Mouse (Mus musculus) kidney, postnatal 4 days (tissue): ENCODE results near the gene Fgf15.
"Not testable (repeated sequence)": the region's sequence is repeated elsewhere in the genome, so short reads cannot be mapped to it uniquely, and the experiment has no call there.

Source experiments
- DNase-seq, 2 experiments: peaks; one replicate each; pipeline ENCODE4 v3.0.0; 2021; ENCODE audit warnings: mixed read lengths in 2 of 2

The Fgf15 gene

DNA sequence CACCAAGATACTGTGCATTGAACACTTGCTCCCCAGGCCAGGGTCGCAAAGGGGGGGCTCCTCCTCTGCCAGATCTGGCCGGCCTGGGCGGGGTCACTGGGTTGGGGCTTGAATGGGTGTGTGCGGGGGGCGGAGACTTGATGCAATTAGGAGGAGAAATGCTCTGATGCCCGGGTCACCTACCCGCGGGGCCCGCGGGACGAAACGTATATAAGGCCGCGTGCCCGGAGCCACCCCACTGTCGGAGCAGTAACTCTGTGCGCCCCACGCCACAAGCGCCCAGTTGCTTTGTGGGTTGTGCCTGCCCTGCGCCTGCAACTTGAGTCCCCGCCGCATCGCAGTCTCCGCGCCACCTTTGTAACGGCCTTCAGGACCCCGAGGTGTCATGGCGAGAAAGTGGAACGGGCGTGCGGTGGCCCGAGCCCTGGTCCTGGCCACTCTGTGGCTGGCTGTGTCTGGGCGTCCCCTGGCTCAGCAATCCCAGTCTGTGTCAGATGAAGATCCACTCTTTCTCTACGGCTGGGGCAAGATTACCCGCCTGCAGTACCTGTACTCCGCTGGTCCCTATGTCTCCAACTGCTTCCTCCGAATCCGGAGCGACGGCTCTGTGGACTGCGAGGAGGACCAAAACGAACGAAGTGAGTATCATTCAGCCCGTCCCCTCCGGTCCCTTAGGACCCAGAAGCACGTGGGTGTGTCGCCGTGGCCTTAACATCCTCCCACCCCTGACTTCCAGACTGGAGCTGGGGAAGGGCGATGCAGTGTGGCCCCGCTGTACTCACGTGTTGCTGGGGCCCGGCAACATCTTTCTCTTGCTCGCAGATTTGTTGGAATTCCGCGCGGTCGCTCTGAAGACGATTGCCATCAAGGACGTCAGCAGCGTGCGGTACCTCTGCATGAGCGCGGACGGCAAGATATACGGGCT, at the start of gene Fgf15:
Gene Fgf15, plus strand, starts transcription at position 238 of the 925 bp plus-strand sequence.
- DNase-seq = peak; percentile 24 to 45

DNA sequence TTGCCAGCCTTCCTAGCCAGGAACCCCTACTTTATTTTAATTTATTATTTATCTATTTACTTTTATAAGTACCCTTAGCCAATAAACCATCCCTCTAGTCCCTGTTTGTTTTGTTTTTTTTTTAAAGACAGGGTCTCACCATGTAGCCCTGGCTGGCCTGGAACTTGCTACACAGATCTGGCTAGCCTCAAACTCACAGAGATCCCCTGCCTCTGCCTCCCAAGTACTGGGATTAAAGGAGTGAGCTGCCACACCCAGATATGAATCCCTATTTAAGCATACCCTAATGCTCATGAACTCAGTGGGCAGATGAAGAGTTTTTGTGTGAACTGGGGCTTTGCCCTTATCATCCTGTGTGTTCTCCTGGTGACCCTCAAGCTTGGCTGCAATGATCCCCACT, 49.3 kb upstream of the Fgf15 start, which contains the start of gene Fgf4:
Gene Fgf4, plus strand, starts transcription at position 301 of the 400 bp plus-strand sequence.
- DNase-seq = no peak

DNA sequence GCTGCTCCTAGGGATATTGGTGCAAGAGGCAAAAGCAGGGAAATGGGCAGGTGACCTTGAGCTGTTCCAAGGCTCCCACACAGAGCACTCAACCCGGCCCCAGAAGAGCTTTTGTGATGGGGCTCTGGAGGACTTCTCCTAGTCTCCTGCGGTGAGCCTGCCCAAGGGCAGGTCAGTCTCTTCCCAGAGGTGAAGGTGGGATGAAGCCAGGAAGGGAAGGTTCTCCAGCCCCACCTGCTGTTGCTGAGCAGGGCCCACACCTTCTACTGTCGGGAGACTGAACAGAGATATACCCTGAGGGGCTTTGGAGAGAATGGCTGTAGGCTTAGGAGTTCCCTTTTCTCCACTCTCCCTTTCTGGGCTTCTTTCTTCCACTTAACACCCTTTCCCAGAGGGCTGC, 45.0 kb upstream of the Fgf15 start:
- DNase-seq = no peak

DNA sequence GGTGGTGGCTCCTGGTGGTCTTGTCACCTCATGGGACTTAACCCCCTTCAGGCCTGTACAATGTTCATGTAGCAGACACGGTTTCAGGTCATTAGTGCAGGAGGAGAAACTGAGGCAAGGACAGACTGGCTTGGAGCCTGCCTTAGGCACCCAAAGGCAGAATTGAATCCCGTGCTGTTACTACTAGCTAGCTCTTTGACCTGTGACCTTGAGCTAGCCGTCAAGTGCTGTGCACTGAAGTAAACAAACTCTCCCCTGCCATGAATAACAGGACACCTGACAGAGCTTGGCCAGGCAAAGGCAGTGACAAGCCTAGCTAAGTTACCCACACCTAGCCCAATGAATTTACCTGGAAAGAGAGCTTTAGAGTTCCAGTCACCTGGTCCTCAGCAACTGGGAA, 41.4 kb upstream of the Fgf15 start:
- DNase-seq = no peak

DNA sequence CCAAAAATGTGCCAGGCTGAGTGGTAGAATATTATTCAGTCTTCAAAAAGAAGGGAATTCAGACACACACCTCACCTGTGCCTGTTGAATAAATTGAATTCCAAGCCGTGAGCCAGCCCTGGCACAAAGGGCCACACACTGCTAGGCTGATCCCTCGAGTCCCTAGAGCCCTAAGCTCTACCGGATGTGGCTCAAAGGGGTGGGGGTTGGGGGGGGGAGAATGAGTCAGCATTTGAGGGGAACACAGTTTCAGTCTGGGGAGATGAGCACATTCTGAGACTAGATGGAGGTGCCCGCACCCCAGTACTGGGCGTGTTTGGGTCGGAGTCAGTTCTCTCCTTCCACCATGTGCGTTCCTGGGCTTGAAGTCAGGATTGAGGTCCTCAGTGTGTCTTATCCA, 39.2 kb upstream of the Fgf15 start:
- no peak for DNase-seq

DNA sequence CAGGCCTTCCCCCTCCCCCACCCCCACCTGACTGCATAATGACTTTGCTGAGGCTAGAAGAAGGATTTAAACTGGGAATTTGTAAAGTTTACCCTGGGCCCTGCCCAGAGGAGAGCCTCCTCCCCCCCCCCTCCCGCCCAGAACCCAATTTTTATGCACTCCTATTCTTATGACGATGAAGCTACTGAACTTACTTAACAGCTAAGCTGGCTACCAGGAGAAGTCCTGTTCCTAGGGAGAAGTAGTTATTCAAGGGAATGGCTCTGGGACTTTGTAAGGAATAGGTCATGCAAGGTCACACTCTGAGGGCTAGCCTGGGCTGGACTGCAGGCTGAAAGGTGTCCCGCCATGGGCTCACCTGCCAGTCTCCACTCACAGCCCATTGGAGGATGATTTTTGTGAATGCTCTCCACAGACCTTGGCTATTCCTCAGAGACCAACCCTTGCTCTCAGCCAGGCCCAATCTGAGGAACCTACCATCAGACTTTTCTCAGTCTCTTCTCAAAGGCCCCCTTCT, 38.4 kb upstream of the Fgf15 start:
- no peak for DNase-seq

DNA sequence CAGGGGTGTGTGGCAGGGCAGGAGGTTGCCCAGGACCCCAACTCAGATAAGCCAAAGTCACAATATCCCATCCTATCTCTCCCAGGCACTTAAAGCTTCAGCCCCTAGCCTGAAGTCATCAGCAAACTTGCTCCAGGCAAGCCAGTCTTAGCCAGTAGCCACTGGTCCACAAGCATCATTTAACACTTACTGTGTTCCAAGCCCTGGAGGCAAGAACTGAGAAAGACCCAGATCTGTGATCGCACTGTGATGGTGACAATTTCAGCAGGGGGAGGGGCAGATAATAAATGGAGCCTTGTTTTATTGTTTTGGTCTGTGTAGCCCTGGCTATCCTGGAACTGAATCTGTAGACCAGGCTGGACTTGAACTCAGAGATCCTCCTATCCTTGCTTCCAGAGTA, 37.6 kb upstream of the Fgf15 start:
- DNase-seq = no peak

DNA sequence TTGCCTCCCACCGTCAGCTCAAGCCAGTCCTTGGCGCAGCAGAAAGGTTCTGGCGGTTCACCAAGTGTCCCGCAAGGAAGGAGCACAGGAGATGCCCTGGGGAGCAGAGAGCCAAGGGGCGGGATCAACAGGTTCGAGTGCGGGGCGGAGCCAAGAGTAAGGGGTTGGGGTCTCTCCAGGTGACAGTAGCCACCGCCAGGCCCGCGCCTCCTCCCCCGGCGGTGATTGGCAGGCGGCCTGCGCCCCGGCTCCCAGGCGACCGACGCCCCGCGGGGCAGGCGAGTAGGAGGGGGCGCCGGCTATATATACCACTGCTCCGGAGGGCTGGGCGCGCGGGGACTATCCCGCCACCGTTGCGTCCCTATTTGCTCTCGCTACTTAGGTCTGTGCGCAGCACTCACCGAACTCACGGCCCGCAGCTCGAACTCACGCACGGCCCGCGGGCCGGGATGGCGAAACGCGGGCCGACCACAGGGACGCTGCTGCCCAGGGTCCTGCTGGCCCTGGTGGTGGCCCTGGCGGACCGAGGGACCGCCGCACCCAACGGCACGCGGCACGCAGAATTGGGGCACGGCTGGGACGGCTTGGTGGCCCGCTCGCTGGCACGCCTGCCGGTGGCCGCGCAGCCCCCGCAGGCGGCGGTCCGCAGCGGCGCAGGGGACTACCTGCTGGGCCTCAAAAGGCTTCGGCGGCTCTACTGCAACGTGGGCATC, 35.1 kb upstream of the Fgf15 start:
- DNase-seq = peak in 1 of 2 experiments; percentile 26

DNA sequence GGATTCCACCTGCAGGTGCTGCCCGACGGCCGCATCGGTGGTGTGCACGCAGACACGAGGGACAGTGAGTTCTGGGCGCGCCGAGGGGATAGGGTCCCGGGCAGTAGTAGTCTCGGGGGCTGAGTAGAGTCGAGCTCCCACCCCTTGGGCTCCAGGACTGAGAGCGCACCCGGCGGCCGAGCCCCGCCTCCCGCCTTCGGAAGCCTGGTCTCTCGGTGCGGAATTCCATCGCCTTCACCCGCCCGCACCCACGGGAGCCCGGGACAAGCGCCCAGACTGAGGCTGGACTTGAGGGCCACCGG, 34.6 kb upstream of the Fgf15 start:
- DNase-seq = peak; percentile 28 to 41

DNA sequence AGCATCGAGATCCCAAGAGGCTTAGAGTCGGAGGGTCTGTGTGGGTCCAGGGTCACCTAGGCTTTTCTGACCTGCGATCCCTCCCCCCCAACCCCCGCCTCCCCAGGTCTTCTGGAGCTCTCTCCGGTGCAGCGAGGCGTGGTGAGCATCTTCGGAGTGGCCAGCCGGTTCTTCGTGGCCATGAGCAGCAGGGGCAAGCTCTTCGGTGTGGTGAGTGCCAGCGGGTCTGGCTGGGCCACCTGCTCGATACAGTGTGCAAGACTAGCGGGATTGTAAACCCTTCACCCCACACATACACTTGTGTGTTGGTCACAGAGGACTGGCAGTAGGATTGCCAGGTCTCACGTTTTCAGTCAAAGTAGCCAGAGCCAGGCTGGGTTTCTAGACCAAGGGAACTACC, 34.2 kb upstream of the Fgf15 start:
- peak in 1 of 2 experiments; percentile 22 for DNase-seq

DNA sequence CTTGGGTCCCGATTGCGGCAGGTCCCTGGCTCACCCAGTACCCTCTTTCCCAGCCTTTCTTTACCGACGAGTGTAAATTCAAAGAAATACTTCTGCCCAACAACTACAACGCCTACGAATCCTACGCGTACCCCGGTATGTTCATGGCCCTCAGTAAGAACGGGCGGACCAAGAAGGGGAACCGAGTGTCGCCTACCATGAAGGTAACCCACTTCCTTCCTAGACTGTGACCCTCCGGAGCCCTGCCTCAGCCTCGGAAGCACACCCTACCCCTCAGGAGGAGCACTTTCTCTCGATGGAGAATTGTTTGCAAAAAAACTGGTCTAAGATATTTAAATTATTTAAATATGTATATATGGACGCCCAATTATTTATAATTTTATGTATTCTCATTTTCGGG, 33.6 kb upstream of the Fgf15 start:
- DNase-seq = no peak

DNA sequence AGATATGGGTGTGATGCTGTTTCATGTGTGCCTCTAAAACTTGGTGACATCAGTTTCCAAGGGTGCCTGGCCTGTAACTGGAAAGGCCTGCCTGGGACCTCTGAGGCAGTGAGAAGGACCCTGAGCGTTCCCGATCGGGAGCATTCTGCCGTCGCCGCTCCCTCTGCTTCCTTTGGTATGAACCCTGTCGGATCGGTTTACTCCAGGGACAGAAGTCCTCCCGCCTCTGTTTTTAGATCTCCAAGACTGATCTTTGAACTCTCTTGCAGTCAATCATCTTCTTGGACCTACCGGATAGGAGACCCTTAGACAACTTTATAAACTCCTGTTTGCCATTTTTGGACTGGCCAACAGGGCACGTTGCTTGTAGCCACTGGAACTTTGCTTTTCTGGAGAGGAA, 33.1 kb upstream of the Fgf15 start:
- peak; percentile 18 to 22 for DNase-seq

DNA sequence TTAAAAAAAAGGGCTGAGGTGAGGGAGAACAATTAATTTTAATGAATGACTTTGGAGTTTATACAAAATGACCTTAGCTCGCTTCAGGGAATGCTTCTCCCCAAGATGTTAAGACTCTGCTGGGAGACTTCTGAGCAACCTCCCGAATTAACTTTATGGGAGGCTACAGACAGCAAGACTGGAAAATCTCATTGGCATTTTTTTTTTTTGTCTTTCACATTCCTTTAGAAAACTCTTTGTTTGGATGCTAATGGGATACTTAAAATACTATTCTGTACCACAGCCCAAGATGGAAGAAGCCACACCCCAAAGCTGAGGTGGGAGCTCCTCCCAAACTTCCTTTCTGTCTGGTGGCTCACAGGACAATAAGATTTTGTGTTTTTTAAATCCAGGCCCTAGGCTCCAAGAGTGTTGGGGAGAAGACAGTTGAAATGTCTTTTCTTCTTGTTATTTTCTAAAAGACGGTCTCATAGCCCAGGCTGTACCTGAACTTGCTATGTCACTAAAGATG, 32.1 kb upstream of the Fgf15 start:
- no peak for DNase-seq

DNA sequence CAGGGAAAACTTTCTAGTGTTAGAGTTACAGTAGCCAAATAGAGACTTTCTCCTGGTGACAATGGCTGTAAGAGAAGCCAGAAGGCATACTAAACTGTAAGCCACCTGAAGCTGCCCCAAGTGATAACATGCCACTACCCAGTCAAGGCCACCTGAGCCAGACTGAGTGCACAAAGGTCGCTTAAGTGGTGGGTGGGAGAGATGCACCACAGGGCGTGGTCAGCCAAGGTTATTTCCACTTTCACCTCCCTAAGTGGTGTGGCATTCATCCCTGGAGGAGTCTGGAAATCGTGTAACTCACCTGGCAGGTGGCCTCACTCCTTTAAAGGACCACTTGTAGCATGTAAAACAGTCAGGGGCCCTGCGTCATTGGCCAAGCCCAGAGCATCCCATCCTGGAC, 29.2 kb upstream of the Fgf15 start:
- no peak for DNase-seq

DNA sequence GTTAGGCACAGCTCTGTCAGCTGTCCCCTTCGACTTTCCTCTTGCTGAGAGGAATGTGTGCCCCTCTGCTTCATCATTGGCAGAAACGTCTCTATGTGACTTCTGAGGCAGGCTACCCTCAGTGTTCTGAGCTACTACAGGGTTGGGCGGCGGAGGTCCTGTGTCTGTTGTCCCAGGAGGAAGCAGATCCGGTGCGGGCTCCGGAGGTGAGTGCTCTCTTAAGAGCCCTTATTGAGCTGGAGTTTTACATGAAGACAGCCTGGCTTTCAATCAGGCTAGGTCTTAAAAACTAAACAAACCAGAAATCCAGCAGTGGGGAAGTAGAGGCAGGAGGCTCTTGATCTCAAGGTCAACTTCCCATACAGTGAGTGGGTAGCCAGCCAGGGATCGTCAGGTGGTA, 28.7 kb upstream of the Fgf15 start:
- DNase-seq = no peak

DNA sequence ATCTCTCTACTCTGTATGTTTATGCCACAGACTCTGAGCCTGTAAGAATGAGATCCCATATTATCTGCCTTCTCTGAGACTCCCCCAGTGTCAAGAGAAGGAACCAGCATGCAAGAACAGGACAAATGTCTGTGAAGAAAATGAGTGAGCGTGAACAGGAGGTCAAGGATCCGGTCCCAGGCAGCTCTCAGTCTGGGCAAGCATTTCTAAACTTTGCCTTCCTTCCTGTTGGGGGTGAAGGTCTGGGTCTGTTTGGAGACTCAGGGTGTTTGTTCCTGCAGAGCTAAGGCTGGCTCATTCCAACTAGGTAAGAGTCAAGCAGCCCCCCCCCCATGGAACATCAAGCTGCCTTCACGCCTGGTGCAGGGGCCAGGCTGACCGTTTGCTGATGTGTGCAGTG, 23.9 kb upstream of the Fgf15 start:
- no peak for DNase-seq

DNA sequence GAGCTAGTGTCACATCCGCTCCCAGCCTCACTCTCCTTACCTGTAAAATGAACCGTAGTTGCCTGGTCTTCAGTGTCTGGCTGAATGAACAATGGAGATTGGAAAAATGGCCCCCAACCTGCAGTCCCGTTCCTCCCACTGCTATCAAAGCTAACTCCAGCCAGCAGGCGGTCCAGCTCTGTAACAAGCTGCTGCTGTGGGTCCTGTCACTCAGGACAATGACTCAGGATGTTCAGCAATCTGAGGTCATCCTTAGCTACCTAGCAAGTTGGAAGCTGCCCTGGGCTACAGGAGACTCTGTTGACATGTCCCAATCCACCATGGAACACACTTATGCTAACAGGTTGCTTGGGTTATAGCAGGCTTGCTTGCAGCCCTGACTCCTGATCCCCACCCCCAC, 23.2 kb upstream of the Fgf15 start:
- DNase-seq = no peak

DNA sequence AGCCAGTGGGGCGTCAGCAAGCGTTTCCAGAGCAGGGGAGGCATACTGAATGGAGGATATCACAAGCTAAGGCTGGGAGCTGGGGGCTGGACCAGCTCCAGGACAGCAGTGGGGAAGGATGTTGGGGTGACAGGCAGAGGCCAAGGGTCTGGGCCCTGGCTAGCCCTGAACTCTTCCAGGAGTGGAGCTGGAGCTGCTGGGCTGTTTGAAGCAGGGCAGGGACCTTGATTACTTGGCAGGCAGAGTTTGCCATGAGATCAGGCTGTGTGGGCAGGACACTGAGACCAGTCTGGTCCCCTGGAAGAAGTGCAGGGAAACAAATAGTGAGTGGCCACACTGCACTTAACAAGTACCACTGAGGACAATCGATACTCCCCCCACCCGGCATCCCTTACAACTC, 22.1 kb upstream of the Fgf15 start:
- no peak for DNase-seq

DNA sequence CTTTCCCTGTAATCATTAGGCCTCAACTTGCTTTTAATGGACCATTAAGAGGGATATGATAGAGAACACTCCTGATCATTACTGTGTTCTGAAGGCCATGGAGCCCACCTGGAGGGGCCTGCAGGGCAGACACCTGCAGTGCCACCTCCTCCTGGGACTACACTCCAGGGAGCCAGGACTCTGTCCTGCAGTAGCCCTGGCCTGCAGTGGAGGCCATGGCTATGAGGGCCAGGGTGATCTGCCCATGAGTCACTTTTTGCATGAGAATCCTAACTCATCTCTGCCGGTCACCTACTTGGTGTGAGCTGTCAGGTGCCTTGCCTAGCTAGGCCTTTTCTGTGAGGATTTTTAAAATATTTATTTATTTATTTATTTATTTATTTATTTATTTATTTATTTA, 17.9 kb upstream of the Fgf15 start:
- DNase-seq = no peak

DNA sequence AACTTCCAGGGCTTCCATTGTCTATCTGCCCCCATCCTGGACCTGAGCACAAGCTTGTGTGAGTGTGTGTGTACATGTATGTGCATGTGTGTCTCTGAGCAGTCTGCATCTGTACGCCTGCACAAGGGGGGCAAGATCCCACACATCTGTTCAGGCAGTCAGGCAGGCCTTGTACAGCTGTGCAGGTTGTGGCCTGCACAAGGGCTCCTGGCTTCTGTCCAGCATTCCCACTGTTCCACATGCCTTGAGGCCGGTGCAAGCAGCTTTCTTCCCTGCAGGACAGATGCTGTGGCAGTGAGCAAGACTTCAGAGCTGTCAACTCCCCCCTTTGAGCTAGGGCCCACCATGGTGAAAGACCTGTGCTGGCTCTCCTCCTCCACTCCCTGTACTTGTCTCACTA, 13.2 kb upstream of the Fgf15 start:
- DNase-seq = peak in 1 of 2 experiments; percentile 28

DNA sequence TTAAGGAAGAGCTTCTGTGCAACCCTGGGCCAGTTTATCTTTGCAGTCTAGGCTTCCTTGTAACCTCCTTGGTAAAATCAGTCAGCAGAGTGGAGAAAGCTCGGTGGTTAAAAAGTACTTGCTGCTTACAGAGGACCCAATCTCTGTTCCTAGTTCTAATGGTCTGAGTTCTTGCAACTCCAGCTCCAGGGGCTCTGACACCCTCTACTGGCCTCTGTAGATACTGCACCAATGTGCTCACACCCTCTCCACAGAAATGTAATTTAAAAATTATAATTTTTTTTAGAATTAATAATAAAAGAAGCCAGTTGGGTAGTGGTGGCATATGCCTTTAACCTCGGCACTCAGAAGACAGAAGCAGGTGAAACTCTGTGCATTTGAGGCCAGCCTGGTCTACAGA, 8.7 kb upstream of the Fgf15 start:
- DNase-seq = no peak

DNA sequence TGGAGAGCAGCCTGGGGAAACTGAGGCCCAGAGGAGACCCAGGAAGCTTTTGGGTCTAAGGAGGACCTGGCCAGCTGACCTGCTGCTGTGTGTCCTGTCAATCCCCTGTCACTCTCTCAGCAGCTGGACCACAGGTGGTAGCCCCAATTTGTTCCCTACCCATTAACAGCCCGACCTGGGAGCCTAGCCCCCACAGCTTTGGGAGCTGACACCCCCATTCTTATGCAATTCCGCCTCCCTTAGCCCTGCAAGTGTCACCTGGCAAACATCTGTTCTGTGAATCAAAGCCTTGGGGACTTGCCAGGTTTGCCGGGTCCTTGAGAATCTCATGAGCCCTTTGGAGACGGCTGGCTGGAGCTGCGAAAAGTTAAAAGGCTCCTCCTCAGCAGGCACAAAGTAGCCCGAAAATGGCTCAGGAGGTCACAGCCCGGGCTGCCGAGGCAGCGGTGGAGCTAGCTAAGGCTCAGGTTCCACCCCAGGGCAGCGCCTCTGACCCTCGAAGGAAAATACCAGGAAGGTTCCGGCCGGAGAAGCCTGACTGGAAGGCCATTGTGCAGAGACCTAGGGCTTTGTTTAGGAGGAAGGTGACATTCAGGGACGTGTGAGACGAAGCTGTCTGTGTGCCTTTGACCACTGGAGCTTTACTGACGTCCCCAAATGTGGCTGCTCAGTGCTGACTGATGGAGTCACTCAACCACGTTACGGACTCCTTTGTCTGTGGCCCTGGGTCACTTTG, 7.6 kb upstream of the Fgf15 start:
- peak; percentile 21 to 32 for DNase-seq

DNA sequence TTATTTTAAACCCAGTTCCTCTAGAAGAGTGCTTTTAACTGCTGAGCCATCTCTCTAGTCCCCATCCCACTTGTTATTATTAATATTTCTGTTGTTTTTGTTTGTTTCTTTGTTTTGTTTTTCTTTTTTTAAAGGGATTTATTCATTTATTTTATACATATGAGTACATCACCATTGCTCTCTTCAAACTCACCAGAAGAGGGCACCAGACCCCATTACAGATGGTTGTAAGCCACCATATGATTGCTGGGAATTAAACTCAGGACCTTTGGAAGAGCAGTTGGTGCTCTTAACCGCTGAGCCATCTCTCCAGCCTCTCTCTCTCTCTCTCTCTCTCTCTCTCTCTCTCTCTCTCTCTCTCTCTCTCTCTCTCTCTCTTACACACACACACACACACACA, 5.7 kb upstream of the Fgf15 start:
- not testable (repeated sequence) for DNase-seq
